Mouse (Mus musculus): ENCODE measurements around the gene Rgp1. TPM values are rescaled to one million over a fixed set of nuclear protein-coding genes. Genes with fewer than 3 reads are reported as not detected.

The Rgp1 gene
- total and polyA plus RNA-seq, 2 experiments from 2014 or later: 10.4 to 17.6 TPM

GRCm38 (mm10) chr4:43630671-43631045 lies 52.1 kb downstream of the Rgp1 start:
- peak overlapping the region; percentile 65 for H3K4me3 ChIP-seq (ENCODE audit: low read depth, low read length)
- DNase-seq (peak; percentile 65), ATAC-seq (no peak)
- H3K9me3 ChIP-seq (ENCODE audit: low read length): no peaks in the 10 kb centered on the region
- no peaks in the 10 kb centered on the region for H3K36me3 ChIP-seq (ENCODE audit: insufficient read depth)
- 20% methylated on average over 5 of the region's 5 CpGs for WGBS
- TF ChIP-seq CTCF (IDR thresholded peaks at IDR 0.05; ENCODE audit: low read depth): no peak
- peaks cover 23% of the 10 kb centered on the region for H3K4me1 ChIP-seq (ENCODE audit: insufficient read depth)
- H3K27ac ChIP-seq (ENCODE audit: low read depth, low read length): peak overlapping the region; percentile 72
- H3K27me3 ChIP-seq (ENCODE audit: insufficient read depth, low read length): no peaks in the 10 kb centered on the region
- H3K4me2 ChIP-seq (ENCODE audit: low read depth): peak overlapping the region; percentile 89
- H3K9ac ChIP-seq: peak overlapping the region; percentile 90

GRCm38 (mm10) chr4:43631046-43631955 lies 52.8 kb downstream of the Rgp1 start, which contains the start of gene Npr2:
Gene Npr2 (plus strand): TSS chr4:43631935.
- Histone ChIP-seq H3K4me3 (ENCODE audit: low read depth, low read length) (peak within 1 kb of the TSS; percentile 65), H3K27ac (ENCODE audit: low read depth, low read length) (peak within 1 kb of the TSS; percentile 72), H3K36me3 (ENCODE audit: insufficient read depth) (no peaks in the 10 kb centered on the region), H3K27me3 (ENCODE audit: insufficient read depth, low read length) (no peaks in the 10 kb centered on the region), H3K9me3 (ENCODE audit: low read length) (no peaks in the 10 kb centered on the region), H3K4me2 (ENCODE audit: low read depth) (peak within 1 kb of the TSS; percentile 89), H3K4me1 (ENCODE audit: insufficient read depth) (peaks cover 23% of the 10 kb centered on the region), H3K9ac (peak within 1 kb of the TSS; percentile 90)
- DNase-seq (peak; percentile 68), ATAC-seq (peak; percentile 60)
- 5% methylated on average over 47 of the region's 70 CpGs for WGBS
- no peak for TF ChIP-seq CTCF (IDR thresholded peaks at IDR 0.05; ENCODE audit: low read depth)

- peak overlapping the region; percentile 65 for H3K4me3 ChIP-seq (ENCODE audit: low read depth, low read length)
- WGBS: 50% methylated on average over 42 of the region's 42 CpGs
- peaks cover 23% of the 10 kb centered on the region for H3K4me1 ChIP-seq (ENCODE audit: insufficient read depth)
- no peaks in the 10 kb centered on the region for H3K36me3 ChIP-seq (ENCODE audit: insufficient read depth)
- H3K9me3 ChIP-seq (ENCODE audit: low read length): no peaks in the 10 kb centered on the region
- ATAC-seq (peak; percentile 19), DNase-seq (no peak)
- no peaks in the 10 kb centered on the region for H3K27me3 ChIP-seq (ENCODE audit: insufficient read depth, low read length)
- peak overlapping the region; percentile 90 for H3K9ac ChIP-seq
- peak overlapping the region; percentile 72 for H3K27ac ChIP-seq (ENCODE audit: low read depth, low read length)
- H3K4me2 ChIP-seq (ENCODE audit: low read depth): peak overlapping the region; percentile 89
- TF ChIP-seq CTCF (IDR thresholded peaks at IDR 0.05; ENCODE audit: low read depth): no peak
These were observed 53.7 kb downstream of the Rgp1 start for GRCm38 (mm10) chr4:43631956-43632920.

GRCm38 (mm10) chr4:43633296-43633695 lies 54.8 kb downstream of the Rgp1 start:
- Histone ChIP-seq H3K4me2 (ENCODE audit: low read depth) (peak overlapping the region; percentile 89; the same call in 1 of the 2 replicates), H3K9me3 (ENCODE audit: low read length) (no peaks in the 10 kb centered on the region), H3K27ac (ENCODE audit: low read depth, low read length) (no peak overlapping the region), H3K36me3 (ENCODE audit: insufficient read depth) (no peaks in the 10 kb centered on the region), H3K4me1 (ENCODE audit: insufficient read depth) (peaks cover 23% of the 10 kb centered on the region), H3K4me3 (ENCODE audit: low read depth, low read length) (no peak overlapping the region), H3K27me3 (ENCODE audit: insufficient read depth, low read length) (no peaks in the 10 kb centered on the region), H3K9ac (no peak overlapping the region)
- DNase-seq: no peak
- WGBS: 87% methylated on average over 8 of the region's 8 CpGs
- no peak for ATAC-seq
- no peak for TF ChIP-seq CTCF (IDR thresholded peaks at IDR 0.05; ENCODE audit: low read depth)

GRCm38 (mm10) chr4:43633736-43634135 lies 55.2 kb downstream of the Rgp1 start:
- no peak overlapping the region for H3K4me2 ChIP-seq (ENCODE audit: low read depth)
- H3K27ac ChIP-seq (ENCODE audit: low read depth, low read length): no peak overlapping the region
- no peak for DNase-seq
- no peak overlapping the region for H3K9ac ChIP-seq
- no peak overlapping the region for H3K4me3 ChIP-seq (ENCODE audit: low read depth, low read length)
- H3K4me1 ChIP-seq (ENCODE audit: insufficient read depth): peaks cover 23% of the 10 kb centered on the region
- 93% methylated on average over 2 of the region's 2 CpGs for WGBS
- H3K27me3 ChIP-seq (ENCODE audit: insufficient read depth, low read length): no peaks in the 10 kb centered on the region
- H3K9me3 ChIP-seq (ENCODE audit: low read length): no peaks in the 10 kb centered on the region
- no peak for ATAC-seq
- no peak for TF ChIP-seq CTCF (IDR thresholded peaks at IDR 0.05; ENCODE audit: low read depth)
- no peaks in the 10 kb centered on the region for H3K36me3 ChIP-seq (ENCODE audit: insufficient read depth)

- peaks cover 23% of the 10 kb centered on the region for H3K4me1 ChIP-seq (ENCODE audit: insufficient read depth)
These were observed 56.3 kb downstream of the Rgp1 start for GRCm38 (mm10) chr4:43634621-43635374.

More at GRCm38 (mm10) chr4:43634621-43635374, 56.3 kb downstream of the Rgp1 start:
- Histone ChIP-seq H3K9ac (no peak overlapping the region), H3K36me3 (ENCODE audit: insufficient read depth) (no peaks in the 10 kb centered on the region), H3K9me3 (ENCODE audit: low read length) (no peaks in the 10 kb centered on the region), H3K4me2 (ENCODE audit: low read depth) (no peak overlapping the region), H3K27ac (ENCODE audit: low read depth, low read length) (no peak overlapping the region), H3K27me3 (ENCODE audit: insufficient read depth, low read length) (no peaks in the 10 kb centered on the region), H3K4me3 (ENCODE audit: low read depth, low read length) (no peak overlapping the region)
- no peak for ATAC-seq
- no peak for DNase-seq
- no peak for TF ChIP-seq CTCF (IDR thresholded peaks at IDR 0.05; ENCODE audit: low read depth)
- 83% methylated on average over 7 of the region's 7 CpGs for WGBS

Data from forebrain, postnatal 0 days (tissue).